Mouse (Mus musculus) midbrain, postnatal 0 days (tissue): ENCODE measurements around the gene Socs3. TPM values are rescaled to one million over a fixed set of nuclear protein-coding genes. Genes with fewer than 3 reads are reported as not detected.
A peak's percentile ranks its signal among the peaks of the same experiment; 100 is the strongest.

Experiments used
- ATAC-seq: fragments of 200-750 bp; cut with Nextera tagmentation; 2 replicates; pipeline ENCODE4 v1.8.0; 2017; ENCODE audit warnings: moderate number of reproducible peaks, mild to moderate bottlenecking, moderate TSS enrichment, moderate library complexity; ENCODE audit not compliant: low FRiP score
- DNase-seq: peaks from one replicate; pipeline ENCODE4 v3.0.0-alpha.2; 2015; ENCODE audit warnings: low spot score
- H3K27ac ChIP-seq: fragments of 300-500 bp; sonication (generic); 2 replicates; pipeline ENCODE4 v1.5.1; 2014; ENCODE audit warnings: low read depth, mild to moderate bottlenecking, low read length, mixed read lengths
- H3K27me3 ChIP-seq: fragments of 300-500 bp; sonication (generic); 2 replicates; pipeline ENCODE4 v1.6.1; 2014; ENCODE audit warnings: low read length, control low read depth, mixed read lengths; ENCODE audit not compliant: insufficient read depth
- H3K36me3 ChIP-seq: fragments of 300-500 bp; sonication (generic); 2 replicates; pipeline ENCODE4 v1.6.1; 2014; ENCODE audit warnings: low read length, control low read depth, mixed read lengths; ENCODE audit not compliant: insufficient read depth
- H3K4me1 ChIP-seq: fragments of 300-500 bp; sonication (generic); 2 replicates; pipeline ENCODE4 v1.6.1; 2014; ENCODE audit warnings: mild to moderate bottlenecking, control low read depth, antibody characterized with exemption, low read length, mixed read lengths; ENCODE audit not compliant: insufficient read depth
- H3K4me2 ChIP-seq: fragments of 300-500 bp; sonication (generic); 2 replicates; pipeline ENCODE4 v1.6.1; 2014; ENCODE audit warnings: low read depth, mild to moderate bottlenecking, low read length, mixed read lengths; ENCODE audit not compliant: poor library complexity, severe bottlenecking
- H3K4me3 ChIP-seq: fragments of 300-500 bp; sonication (generic); 2 replicates; pipeline ENCODE4 v1.5.1; 2014; ENCODE audit warnings: low read depth, mild to moderate bottlenecking, low read length, moderate library complexity
- H3K9ac ChIP-seq: fragments of 300-500 bp; sonication (generic); replicated peaks from 2 replicates; pipeline ENCODE4 v1.6.1; 2014; ENCODE audit warnings: mild to moderate bottlenecking, low read length, moderate library complexity, mixed read lengths; ENCODE audit not compliant: poor library complexity, severe bottlenecking
- H3K9me3 ChIP-seq: fragments of 300-500 bp; sonication (generic); 2 replicates; pipeline ENCODE4 v1.6.1; 2016; ENCODE audit warnings: low read length, control low read depth
- CTCF ChIP-seq: IDR thresholded peaks from 2 replicates; pipeline ENCODE4 v1.5.1; 2016; ENCODE audit warnings: antibody characterized with exemption, mild to moderate bottlenecking
- WGBS: fragments of 180-500 bp; shearing (Covaris S2); extraction: QIAGEN DNeasy Blood & Tissue Kit; methylation state at CpG from one replicate; pipeline ENCODE4 v1.1.7; 2014; 5-methylcytosine and 5-hydroxymethylcytosine counted together
- polyA plus RNA-seq: library from polyadenylated mRNA; unstranded; fragments of >200 nt; fragmentation: Nextera tagmentation; extraction: Ambion mirVana; gene quantifications from 2 replicates; pipeline ENCODE4 v1.2.1, GENCODE M21; 2015
- total RNA-seq: library from RNA; depleted of rRNA; stranded (reverse); fragments of >200 nt; gene quantifications from 2 replicates; pipeline ENCODE4 v1.2.3, GENCODE M21; 2014

Gene Socs3
- total and polyA plus RNA-seq, 2 experiments from 2014 or later = 4.9 to 8.5 TPM

DNA sequence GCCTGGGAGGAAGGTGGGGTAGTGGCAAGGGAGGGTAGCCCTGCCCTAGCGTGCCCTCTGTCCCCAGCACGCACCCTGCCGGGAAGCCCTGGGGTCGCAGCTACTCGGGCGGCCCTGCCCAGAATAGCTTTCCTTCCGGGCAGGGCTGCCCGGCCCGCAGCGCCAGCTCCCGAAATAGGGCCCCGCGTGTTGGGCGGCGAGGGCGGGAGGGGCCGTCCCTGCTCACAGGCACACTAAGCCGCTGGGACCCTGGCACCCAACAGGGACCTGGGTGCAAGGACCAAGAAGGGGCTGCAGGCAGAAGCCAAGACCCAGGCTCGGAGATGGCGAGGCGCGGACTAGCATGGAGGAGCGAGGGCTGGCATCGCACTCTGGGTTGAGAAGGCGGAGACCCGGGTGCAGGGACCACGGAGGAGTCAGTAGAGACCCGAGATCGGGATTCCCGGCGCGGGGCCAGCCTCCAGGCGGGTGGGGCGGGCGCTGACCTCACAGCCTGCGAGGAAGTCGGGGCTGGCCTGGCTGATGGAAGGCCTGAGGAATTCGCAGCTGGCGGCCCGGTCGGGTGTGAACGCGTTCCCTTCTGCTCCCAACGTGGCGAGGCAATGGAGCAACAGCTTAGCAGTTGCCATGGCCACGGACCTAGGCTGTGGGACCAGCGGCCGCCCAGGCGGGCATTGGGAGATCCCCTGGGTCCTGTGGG lies 20.3 kb downstream of the Socs3 start:
- 0 out of 2 replicates have a peak, but pooled peaks cover 6% of the 10 kb centered on the region for H3K27me3 ChIP-seq
- H3K4me3 ChIP-seq = peak overlapping the region; percentile 18; the same call in 1 of the 2 replicates
- ATAC-seq = 0 out of 2 replicates have a peak, but pooled peaks have one; percentile 41
- no peak overlapping the region for H3K27ac ChIP-seq
- TF ChIP-seq CTCF = no peak
- 3% methylated on average over 49 of the region's 49 CpGs for WGBS
- no peaks in the 10 kb centered on the region for H3K9me3 ChIP-seq
- H3K4me2 ChIP-seq = peak overlapping the region; percentile 44
- H3K36me3 ChIP-seq = no peaks in the 10 kb centered on the region
- peak overlapping the region; percentile 48 for H3K9ac ChIP-seq
- peak; percentile 76 for DNase-seq
- H3K4me1 ChIP-seq = peaks cover 7% of the 10 kb centered on the region; the same call in 1 of the 2 replicates

DNA sequence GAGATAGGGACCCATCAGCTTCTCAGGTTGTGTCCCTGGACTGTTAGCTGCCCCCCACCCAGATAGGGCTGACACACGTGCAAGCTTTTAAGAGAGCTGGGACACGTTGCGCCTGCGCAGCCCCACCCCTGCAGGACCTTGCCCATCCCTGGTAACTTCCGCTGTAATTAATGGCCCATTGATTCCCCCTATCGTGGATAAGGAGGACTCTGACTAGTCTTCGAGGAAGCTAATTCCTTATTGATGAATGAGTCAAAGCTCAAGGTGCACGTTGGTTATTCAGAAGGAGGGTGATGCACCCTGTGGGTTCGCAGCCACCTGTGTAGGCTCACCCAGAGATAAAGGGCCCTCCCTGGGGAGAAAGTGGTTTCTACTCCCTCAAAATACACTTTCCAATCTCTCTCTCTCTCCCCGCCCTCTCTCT lies 22.8 kb downstream of the Socs3 start:
- H3K4me3 ChIP-seq = no peak overlapping the region
- H3K9ac ChIP-seq = no peak overlapping the region
- H3K4me2 ChIP-seq = no peak overlapping the region
- no peak for DNase-seq
- H3K9me3 ChIP-seq = no peaks in the 10 kb centered on the region
- 0 out of 2 replicates have a peak, but pooled peaks cover 6% of the 10 kb centered on the region for H3K27me3 ChIP-seq
- H3K4me1 ChIP-seq = peaks cover 7% of the 10 kb centered on the region; the same call in 1 of the 2 replicates
- no peak for TF ChIP-seq CTCF
- H3K36me3 ChIP-seq = no peaks in the 10 kb centered on the region
- H3K27ac ChIP-seq = no peak overlapping the region
- ATAC-seq = no peak
- WGBS = 79% methylated on average over 10 of the region's 10 CpGs

DNA sequence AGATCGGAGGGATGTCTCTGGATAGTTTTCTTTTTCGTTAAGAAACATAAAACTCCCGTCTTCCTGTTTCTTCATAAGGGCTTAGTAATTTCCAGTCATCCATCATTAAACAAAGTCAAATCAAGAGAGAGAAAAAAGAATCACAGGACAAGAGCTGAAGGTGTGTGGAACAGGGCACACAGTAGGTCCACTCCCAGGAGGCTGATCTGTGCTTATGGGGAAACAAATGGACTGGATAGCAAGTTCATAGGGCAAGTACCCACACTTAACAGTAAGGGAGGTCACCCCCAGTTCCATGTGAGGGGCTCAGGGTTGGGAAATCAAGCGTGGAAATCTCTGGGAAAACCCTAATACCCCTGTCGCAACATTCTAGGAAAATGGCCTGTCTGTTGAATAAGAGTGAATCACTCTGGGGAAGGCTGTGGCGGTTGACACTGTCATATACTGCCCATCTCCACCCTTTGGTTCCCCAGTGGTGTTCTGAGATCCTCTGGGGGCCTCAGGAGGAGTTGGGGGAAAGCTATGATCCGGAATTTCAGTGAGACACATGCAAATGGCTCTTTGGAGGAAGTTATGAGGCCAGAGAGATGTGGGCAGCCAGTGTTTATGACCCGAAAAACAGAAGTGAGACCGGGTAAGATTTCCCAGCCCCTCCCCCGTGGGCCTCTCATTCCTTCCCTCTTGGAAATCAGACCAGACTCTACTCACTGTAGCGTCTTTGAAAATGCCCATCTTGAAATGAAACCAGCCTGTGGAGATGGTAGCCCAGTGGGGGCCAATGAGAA lies 23.5 kb downstream of the Socs3 start:
- H3K9me3 ChIP-seq = no peaks in the 10 kb centered on the region
- ATAC-seq = no peak
- 0 out of 2 replicates have a peak, but pooled peaks cover 6% of the 10 kb centered on the region for H3K27me3 ChIP-seq
- H3K4me3 ChIP-seq = no peak overlapping the region
- no peak overlapping the region for H3K4me2 ChIP-seq
- no peak for TF ChIP-seq CTCF
- H3K9ac ChIP-seq = no peak overlapping the region
- no peak for DNase-seq
- H3K36me3 ChIP-seq = no peaks in the 10 kb centered on the region
- WGBS = 84% methylated on average over 11 of the region's 11 CpGs
- H3K27ac ChIP-seq = no peak overlapping the region
- peaks cover 7% of the 10 kb centered on the region; the same call in 1 of the 2 replicates for H3K4me1 ChIP-seq

DNA sequence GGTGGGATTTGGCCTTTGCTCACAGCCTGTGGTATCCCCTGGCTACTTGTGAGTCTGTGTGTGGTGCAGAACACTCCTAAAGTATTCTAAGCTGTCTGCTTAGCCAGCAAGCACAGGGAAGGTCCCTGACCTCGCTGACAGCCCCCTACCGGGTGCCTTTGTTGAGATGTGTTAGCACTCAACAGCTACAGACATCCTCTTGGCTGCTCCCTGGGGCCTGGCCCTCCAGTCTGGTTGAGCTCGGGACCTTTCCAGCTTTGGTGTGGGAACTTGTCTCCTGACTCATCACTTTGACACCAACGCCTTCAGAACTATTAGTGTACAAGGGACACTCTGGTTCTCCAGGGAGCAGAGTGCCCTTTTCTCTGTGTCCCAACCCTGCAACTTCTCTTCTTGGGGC lies 28.0 kb downstream of the Socs3 start:
- H3K4me1 ChIP-seq = peaks cover 6% of the 10 kb centered on the region; the same call in 1 of the 2 replicates
- ATAC-seq = no peak
- no peak overlapping the region for H3K4me2 ChIP-seq
- H3K27me3 ChIP-seq = no peaks in the 10 kb centered on the region
- no peak overlapping the region for H3K9ac ChIP-seq
- no peaks in the 10 kb centered on the region for H3K36me3 ChIP-seq
- H3K4me3 ChIP-seq = no peak overlapping the region
- peak; percentile 67 for DNase-seq
- TF ChIP-seq CTCF = no peak
- WGBS = 20% methylated on average over 4 of the region's 4 CpGs
- no peak overlapping the region for H3K27ac ChIP-seq
- H3K9me3 ChIP-seq = no peaks in the 10 kb centered on the region

DNA sequence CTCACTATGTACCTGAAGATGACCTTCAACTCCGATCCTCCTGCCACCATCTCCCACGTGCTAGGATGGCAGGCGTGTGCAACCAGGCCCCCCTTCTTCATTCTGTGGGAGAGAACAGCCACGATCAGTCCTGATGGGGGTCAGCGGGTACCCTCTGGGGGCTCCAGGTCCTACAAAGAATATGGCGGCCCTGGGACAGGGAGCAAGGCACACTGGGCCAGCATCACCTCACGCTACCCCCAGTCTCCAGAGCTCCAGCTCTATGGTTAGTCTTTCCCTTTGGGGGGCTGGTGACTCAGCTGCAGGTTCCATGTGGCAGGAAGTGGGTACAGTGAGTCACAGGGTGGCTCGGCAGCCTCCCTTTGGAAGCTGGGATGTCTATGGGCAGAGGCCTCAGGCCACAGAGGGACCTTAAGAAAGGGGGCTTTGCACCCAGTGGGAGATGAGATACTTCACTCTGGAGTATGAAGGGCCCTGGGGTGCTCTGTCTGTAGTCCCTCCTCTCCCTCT lies 28.5 kb downstream of the Socs3 start:
- H3K9ac ChIP-seq = no peak overlapping the region
- H3K9me3 ChIP-seq = no peaks in the 10 kb centered on the region
- TF ChIP-seq CTCF = no peak
- WGBS = 86% methylated on average over 8 of the region's 8 CpGs
- no peaks in the 10 kb centered on the region for H3K27me3 ChIP-seq
- no peak for DNase-seq
- no peak overlapping the region for H3K4me3 ChIP-seq
- no peak overlapping the region for H3K4me2 ChIP-seq
- H3K4me1 ChIP-seq = peaks cover 6% of the 10 kb centered on the region; the same call in 1 of the 2 replicates
- H3K36me3 ChIP-seq = no peaks in the 10 kb centered on the region
- ATAC-seq = no peak
- no peak overlapping the region for H3K27ac ChIP-seq
